Mouse (Mus musculus): Measurements from ENCODE around the gene Ednra.

- TF ChIP-seq GATA1 (IDR thresholded peaks at IDR 0.05; ENCODE audit: borderline replicate concordance, low read length) (no peak), FLI1 (IDR thresholded peaks at IDR 0.05; ENCODE audit: low read length) (no peak)
These were observed 9.5 kb upstream of the Ednra start for GRCm38 (mm10) chr8:77733792-77734191.
